Mouse (Mus musculus) olfactory bulb, adult 2 months (tissue): ENCODE data around the gene Unc5b. TPM values are rescaled to one million over a fixed set of nuclear protein-coding genes. Genes with fewer than 3 reads are reported as not detected.
"Not testable (repeated sequence)": the region's sequence is repeated elsewhere in the genome, so short reads cannot be mapped to it uniquely, and the experiment has no call there.

Experiments
- H3K27ac ChIP-seq: fragments of 200-500 bp; 2 replicates; pipeline ENCODE4 v1.5.1; 2012; ENCODE audit warnings: low read depth, low read length; ENCODE audit not compliant: insufficient read depth
- H3K4me1 ChIP-seq: fragments of 200-500 bp; 2 replicates; pipeline ENCODE4 v1.6.1; 2012; ENCODE audit warnings: low read length; ENCODE audit not compliant: control insufficient read depth, insufficient read depth
- H3K4me3 ChIP-seq: fragments of 200-500 bp; 2 replicates; pipeline ENCODE4 v1.5.1; 2012; ENCODE audit warnings: mild to moderate bottlenecking, low read depth, low read length, moderate library complexity; ENCODE audit not compliant: insufficient read depth
- CTCF ChIP-seq: fragments of 200-500 bp; IDR thresholded peaks from 2 replicates; pipeline ENCODE4 v1.5.1; 2012; ENCODE audit warnings: low read depth, mild to moderate bottlenecking, low read length, moderate library complexity; ENCODE audit not compliant: insufficient read depth
- POLR2A ChIP-seq: fragments of 200-500 bp; IDR thresholded peaks from 2 replicates; pipeline ENCODE4 v1.6.1; 2012; ENCODE audit warnings: mild to moderate bottlenecking, low read depth, low read length, moderate library complexity; ENCODE audit not compliant: insufficient read depth
- WGBS: fragments of 180-500 bp; shearing (Covaris S2); methylation state at CpG from one replicate; pipeline ENCODE4 v1.1.7; 2018; 5-methylcytosine and 5-hydroxymethylcytosine counted together
- polyA plus RNA-seq: library from polyadenylated mRNA; stranded (reverse); fragments of >200 nt; gene quantifications from 2 replicates; pipeline ENCODE4 v1.2.4, GENCODE M21; 2012; ENCODE audit warnings: low replicate concordance; ENCODE audit not compliant: missing spikeins, insufficient read depth, insufficient read length

Unc5b gene
- polyA plus RNA-seq, 1 experiment: not detected

DNA sequence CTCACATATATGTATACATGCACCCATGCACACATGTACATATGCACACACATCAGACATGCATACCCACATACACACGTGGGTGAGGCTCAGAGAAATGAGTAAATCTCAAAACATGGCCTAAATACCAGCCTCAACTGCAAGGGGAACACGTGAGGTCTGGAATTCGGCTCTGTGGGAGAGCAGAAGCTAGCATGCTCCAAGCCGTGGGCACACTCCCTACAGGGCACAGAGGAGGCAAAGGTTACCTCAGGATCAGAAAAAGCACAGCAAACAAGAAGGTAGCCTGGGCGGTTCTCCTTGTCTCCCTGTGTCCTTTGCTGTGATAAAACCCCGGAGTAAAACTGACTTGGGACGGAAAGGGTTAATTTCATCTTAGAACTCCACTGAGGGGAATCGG is 77.4 kb downstream of the Unc5b start:
- Histone ChIP-seq H3K4me3 (no peak overlapping the region), H3K27ac (no peak overlapping the region), H3K4me1 (peaks cover 12% of the 10 kb centered on the region)
- 83% methylated on average over 8 of the region's 8 CpGs for WGBS
- TF ChIP-seq POLR2A (no peak), CTCF (no peak)

DNA sequence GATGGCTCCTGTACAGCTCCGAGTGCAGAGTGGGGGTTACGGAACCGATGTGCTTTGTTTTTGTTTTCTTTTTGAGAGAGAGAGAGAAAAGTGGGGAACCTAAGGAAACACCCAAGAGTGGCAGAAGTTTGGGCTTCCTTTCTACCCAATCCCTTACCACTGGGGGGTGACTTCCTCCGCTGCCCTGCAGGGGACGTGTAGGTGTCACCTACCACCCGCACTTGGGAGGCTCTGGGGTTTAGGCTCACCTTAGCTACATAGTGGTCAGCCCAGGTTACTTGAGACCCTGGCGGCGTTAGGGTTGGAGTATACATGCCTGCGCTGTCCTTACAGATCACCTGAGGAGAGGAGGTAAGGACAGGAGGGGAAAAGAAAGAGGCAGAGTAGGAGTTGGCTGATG is 78.1 kb downstream of the Unc5b start:
- Histone ChIP-seq H3K27ac (no peak overlapping the region), H3K4me3 (no peak overlapping the region), H3K4me1 (peaks cover 16% of the 10 kb centered on the region)
- TF ChIP-seq POLR2A: no peak
- no peak for TF ChIP-seq CTCF
- WGBS: 81% methylated on average over 9 of the region's 9 CpGs

DNA sequence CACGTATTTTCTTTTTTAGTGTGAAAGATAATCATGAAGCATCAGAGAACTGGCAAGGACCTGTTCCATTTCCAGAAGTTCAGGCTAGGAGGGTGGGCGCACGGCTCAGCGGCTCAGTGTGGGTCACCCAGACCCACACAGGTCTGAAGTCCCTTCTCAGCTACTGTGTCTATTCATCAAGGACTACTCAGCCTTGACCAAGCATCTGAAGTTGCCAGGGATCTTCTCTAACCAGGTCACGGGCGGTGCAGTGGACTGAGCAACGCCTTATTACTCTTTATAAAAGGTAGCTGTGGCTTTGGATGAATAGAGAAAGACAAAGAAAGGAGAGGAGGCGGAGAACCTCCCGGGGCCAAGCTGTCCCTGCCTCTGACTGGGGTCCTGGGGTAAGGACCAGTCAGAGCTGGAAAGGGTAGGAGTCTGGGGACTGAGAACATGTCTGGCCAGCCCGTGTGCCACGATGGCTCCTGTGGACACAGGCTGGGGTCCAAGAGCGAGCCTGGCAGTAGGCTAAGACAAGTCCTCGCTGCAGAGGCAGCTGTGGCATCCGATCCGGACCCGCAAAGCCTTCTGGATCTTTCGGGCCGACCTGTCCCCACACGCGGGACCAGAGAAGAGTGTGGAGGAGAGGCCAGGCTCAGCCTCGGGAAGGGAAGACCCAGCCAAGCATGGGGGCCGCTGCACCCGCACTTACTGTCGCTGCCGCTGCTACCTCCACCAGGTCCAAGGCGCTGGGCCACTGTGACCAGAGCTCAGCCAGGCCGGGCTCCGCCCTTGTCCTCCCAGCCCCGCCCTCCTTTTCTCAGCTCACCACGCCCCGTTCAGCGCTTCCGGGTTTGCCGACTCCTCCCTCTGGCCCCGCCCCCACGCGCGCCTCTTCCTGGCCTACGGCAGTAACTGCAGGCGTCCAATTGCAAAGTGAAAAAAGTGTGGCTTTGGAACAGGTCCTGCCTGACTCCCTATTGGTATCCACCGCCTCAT is 79.1 kb downstream of the Unc5b start, which contains the start of gene Slc29a3:
TSS of gene Slc29a3 (minus strand) at position 755 of the 981 bp plus-strand sequence.
- no peak within 1 kb of the TSS for H3K27ac ChIP-seq

DNA sequence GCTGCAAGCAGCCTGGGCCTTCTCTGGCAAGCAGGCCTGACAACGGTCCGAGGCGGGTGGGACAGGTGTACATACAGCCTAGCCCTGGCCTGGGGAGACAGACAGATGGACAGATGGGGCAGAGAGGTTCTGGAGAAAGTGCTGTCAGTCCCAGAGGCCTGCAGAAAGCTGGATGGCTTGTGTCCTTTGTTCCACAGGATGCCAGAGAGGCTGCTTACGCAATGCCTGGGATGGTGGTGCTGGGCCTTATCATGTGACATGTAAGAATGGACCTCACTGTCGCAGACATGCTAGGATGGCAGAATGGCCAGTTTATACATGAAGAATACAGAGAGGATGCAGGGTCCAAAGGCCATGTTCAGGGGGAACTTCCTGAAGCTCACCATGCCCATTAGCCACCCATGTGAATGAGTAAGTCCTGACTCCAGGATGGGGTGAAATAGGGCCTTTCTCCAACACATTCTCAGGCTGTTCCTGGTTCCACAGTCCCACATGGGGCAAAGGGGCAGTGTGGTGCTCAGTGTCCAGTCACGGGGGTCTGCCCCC is 83.6 kb downstream of the Unc5b start:
- WGBS: 88% methylated on average over 6 of the region's 6 CpGs
- no peak overlapping the region for H3K27ac ChIP-seq

More for the DNA sequence above, 79.1 kb downstream of the Unc5b start, which contains the start of gene Slc29a3:
- 11% methylated on average over 41 of the region's 41 CpGs for WGBS
- Histone ChIP-seq H3K4me3 (peak within 1 kb of the TSS; percentile 61), H3K4me1 (peaks cover 19% of the 10 kb centered on the region)
- TF ChIP-seq CTCF (no peak), POLR2A (peak; percentile 41; the same call in 1 of the 2 replicates)

DNA sequence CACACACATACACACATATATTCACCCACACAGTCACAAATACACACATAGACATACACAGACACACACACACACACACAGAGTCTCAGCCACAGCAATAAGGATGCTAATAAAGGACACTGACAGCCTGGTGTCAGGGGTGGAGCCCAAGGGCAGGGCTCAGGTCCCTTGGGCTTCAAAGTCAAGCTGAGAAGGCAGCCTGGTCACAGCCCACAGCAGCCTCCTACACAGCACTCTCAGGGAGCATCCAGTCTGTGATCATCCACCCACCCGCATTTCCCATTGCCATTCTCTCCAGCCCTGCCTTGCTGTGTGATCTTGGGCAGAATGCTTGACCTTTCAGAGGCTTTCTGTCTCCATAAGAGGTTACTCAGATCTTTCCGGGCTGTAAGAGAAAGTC is 84.9 kb downstream of the Unc5b start:
- WGBS: 73% methylated on average over 2 of the region's 2 CpGs
- TF ChIP-seq CTCF: no peak
- TF ChIP-seq POLR2A: no peak
- H3K27ac ChIP-seq: no peak overlapping the region

More for the DNA sequence above, 83.6 kb downstream of the Unc5b start:
- H3K4me1 ChIP-seq: peaks cover 26% of the 10 kb centered on the region
- H3K4me3 ChIP-seq: no peak overlapping the region
- TF ChIP-seq CTCF: no peak
- TF ChIP-seq POLR2A: no peak

DNA sequence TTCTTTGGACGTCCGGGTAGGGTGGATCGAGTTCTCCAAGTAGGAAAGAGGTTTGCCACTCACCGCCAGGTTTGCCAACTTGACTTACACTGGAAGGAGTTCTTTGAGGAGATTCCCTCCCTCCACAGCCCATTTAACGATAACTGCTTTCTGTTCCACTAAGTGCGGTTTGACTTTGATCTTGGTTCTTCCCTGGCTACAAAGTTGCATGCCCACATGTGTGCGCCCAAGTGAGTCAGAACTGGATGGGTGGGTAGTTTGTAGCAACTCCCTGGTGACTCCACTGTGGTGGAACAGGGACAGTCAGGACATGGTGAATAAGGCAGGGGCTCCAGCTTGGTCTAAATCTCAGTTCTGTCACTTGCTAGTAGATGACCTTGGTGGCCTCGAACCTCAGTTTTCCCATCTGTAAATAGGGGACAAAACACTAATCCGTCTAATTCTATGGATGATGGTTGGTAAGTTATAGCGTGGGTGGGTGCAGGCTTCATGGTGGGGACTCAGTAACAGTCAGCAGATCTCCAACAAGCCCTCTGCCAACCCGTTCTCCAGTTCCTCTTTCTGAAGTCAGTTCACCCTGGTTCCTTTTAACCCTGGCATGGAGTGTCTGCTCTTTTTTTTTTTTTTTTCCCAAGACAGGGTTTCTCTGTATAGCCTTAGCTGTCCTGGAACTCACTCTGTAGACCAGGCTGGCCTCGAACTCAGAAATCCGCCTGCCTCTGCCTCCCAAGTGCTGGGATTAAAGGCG is 86.7 kb downstream of the Unc5b start:
- no peak overlapping the region for H3K27ac ChIP-seq
- 88% methylated on average over 14 of the region's 14 CpGs for whole genome bisulfite sequencing
- peaks cover 17% of the 10 kb centered on the region for H3K4me1 ChIP-seq
- no peak for TF ChIP-seq POLR2A
- no peak for TF ChIP-seq CTCF
- no peak overlapping the region for H3K4me3 ChIP-seq

More for the DNA sequence above, 84.9 kb downstream of the Unc5b start:
- no peak overlapping the region for H3K4me3 ChIP-seq
- H3K4me1 ChIP-seq: peaks cover 17% of the 10 kb centered on the region

DNA sequence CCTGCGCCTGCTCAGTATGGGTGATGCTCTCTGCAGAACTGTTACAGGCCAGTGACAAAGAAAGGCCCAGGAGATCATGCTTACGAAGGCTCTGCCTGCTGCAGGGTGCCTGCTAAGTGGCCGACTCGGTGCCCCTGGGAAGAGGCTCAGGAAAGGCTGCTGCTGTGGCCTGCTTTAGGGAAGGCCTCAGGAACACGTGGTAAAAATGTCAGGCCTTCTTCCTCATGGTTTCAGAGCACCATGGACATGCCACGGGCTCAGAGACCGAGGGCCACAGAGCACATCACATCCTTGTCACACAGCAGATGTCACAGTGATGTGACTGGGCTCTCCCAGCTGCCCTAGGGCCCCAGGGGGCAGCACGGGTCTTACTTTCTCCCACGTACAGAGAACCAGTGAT is 87.7 kb downstream of the Unc5b start:
- TF ChIP-seq POLR2A (no peak), CTCF (no peak)
- H3K4me1 ChIP-seq: peaks cover 15% of the 10 kb centered on the region
- 77% methylated on average over 9 of the region's 9 CpGs for WGBS
- H3K4me3 ChIP-seq: no peak overlapping the region
- no peak overlapping the region for H3K27ac ChIP-seq

DNA sequence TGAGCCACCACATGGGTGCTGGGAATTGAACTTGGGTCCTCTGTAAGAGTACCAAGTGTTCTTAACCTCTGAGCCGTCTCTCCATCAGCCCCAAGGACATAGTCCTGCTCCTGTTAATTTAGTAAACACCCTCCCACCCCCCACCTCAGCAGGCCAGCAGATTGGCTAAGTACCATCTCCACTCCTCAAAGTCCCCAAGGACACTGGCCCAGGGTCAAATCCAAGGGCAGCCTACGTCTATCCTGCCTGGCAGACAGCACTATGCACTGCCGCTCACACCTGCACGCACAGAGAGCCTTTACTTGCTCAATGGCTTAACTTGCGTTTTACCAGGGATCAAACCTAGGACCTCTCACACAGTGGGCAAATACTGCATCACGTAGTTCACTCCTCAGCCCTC is 88.4 kb downstream of the Unc5b start:
- Histone ChIP-seq H3K27ac (no peak overlapping the region), H3K4me1 (peaks cover 13% of the 10 kb centered on the region), H3K4me3 (no peak overlapping the region)
- no peak for TF ChIP-seq POLR2A
- TF ChIP-seq CTCF: no peak
- 94% methylated on average over 6 of the region's 6 CpGs for WGBS

DNA sequence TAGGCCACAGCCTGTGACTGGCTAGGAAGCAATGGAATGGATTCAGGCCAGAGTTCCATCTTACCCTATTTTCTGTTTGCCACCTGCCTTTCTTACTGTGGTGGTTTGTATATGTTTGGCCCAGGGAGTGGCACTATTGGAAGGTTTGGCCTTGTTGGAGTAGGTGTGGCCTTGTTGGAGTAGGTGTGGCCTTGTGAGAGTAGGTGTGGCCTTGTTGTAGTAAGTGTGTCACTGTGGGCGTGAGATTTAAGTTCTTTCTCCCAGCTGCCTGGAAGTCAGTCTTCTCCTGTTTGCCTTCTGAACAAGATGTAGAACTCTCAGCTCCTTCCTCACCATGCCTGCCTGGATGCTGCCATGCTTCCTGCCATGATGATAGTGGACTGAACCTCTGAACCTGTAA is 89.1 kb downstream of the Unc5b start:
- H3K4me3 ChIP-seq, H3K4me1 ChIP-seq, H3K27ac ChIP-seq: not testable (repeated sequence)
- WGBS: 87% methylated on average over 1 of the region's 1 CpGs
